Mouse (Mus musculus) midbrain, postnatal 0 days (tissue): ENCODE data around the gene Them7. TPM values are rescaled to one million over a fixed set of nuclear protein-coding genes. Genes with fewer than 3 reads are reported as not detected.

Experiments
- ATAC-seq: fragments of 200-750 bp; cut with Nextera tagmentation; 2 replicates; pipeline ENCODE4 v1.8.0; 2017; ENCODE audit warnings: moderate number of reproducible peaks, mild to moderate bottlenecking, moderate TSS enrichment, moderate library complexity; ENCODE audit not compliant: low FRiP score
- DNase-seq: peaks from one replicate; pipeline ENCODE4 v3.0.0-alpha.2; 2015; ENCODE audit warnings: low spot score
- H3K27ac ChIP-seq: fragments of 300-500 bp; sonication (generic); 2 replicates; pipeline ENCODE4 v1.5.1; 2014; ENCODE audit warnings: low read depth, mild to moderate bottlenecking, low read length, mixed read lengths
- H3K27me3 ChIP-seq: fragments of 300-500 bp; sonication (generic); 2 replicates; pipeline ENCODE4 v1.6.1; 2014; ENCODE audit warnings: low read length, control low read depth, mixed read lengths; ENCODE audit not compliant: insufficient read depth
- H3K36me3 ChIP-seq: fragments of 300-500 bp; sonication (generic); 2 replicates; pipeline ENCODE4 v1.6.1; 2014; ENCODE audit warnings: low read length, control low read depth, mixed read lengths; ENCODE audit not compliant: insufficient read depth
- H3K4me1 ChIP-seq: fragments of 300-500 bp; sonication (generic); 2 replicates; pipeline ENCODE4 v1.6.1; 2014; ENCODE audit warnings: mild to moderate bottlenecking, control low read depth, antibody characterized with exemption, low read length, mixed read lengths; ENCODE audit not compliant: insufficient read depth
- H3K4me2 ChIP-seq: fragments of 300-500 bp; sonication (generic); 2 replicates; pipeline ENCODE4 v1.6.1; 2014; ENCODE audit warnings: low read depth, mild to moderate bottlenecking, low read length, mixed read lengths; ENCODE audit not compliant: poor library complexity, severe bottlenecking
- H3K4me3 ChIP-seq: fragments of 300-500 bp; sonication (generic); 2 replicates; pipeline ENCODE4 v1.5.1; 2014; ENCODE audit warnings: low read depth, mild to moderate bottlenecking, low read length, moderate library complexity
- H3K9ac ChIP-seq: fragments of 300-500 bp; sonication (generic); replicated peaks from 2 replicates; pipeline ENCODE4 v1.6.1; 2014; ENCODE audit warnings: mild to moderate bottlenecking, low read length, moderate library complexity, mixed read lengths; ENCODE audit not compliant: poor library complexity, severe bottlenecking
- H3K9me3 ChIP-seq: fragments of 300-500 bp; sonication (generic); 2 replicates; pipeline ENCODE4 v1.6.1; 2016; ENCODE audit warnings: low read length, control low read depth
- CTCF ChIP-seq: IDR thresholded peaks from 2 replicates; pipeline ENCODE4 v1.5.1; 2016; ENCODE audit warnings: antibody characterized with exemption, mild to moderate bottlenecking
- WGBS: fragments of 180-500 bp; shearing (Covaris S2); extraction: QIAGEN DNeasy Blood & Tissue Kit; methylation state at CpG from one replicate; pipeline ENCODE4 v1.1.7; 2014; 5-methylcytosine and 5-hydroxymethylcytosine counted together
- polyA plus RNA-seq: library from polyadenylated mRNA; unstranded; fragments of >200 nt; fragmentation: Nextera tagmentation; extraction: Ambion mirVana; gene quantifications from 2 replicates; pipeline ENCODE4 v1.2.1, GENCODE M21; 2015
- total RNA-seq: library from RNA; depleted of rRNA; stranded (reverse); fragments of >200 nt; gene quantifications from 2 replicates; pipeline ENCODE4 v1.2.3, GENCODE M21; 2014

Them7 gene
- total and polyA plus RNA-seq, 2 experiments from 2014 or later: not detected

GRCm38 (mm10) chr2:105282407-105283077 is 58.4 kb downstream of the Them7 start:
- H3K36me3 ChIP-seq: no peaks in the 10 kb centered on the region
- H3K9me3 ChIP-seq: no peaks in the 10 kb centered on the region
- peak; percentile 81 for ATAC-seq
- H3K27me3 ChIP-seq: no peaks in the 10 kb centered on the region
- no peak overlapping the region for H3K4me2 ChIP-seq
- 0 out of 2 replicates have a peak overlapping the region, but pooled peaks have one; percentile 4 for H3K9ac ChIP-seq
- TF ChIP-seq CTCF: no peak
- no peaks in the 10 kb centered on the region for H3K4me1 ChIP-seq
- no peak overlapping the region for H3K4me3 ChIP-seq
- DNase-seq: peak; percentile 91
- no peak overlapping the region for H3K27ac ChIP-seq
- 33% methylated on average over 6 of the region's 6 CpGs for WGBS

- H3K4me1 ChIP-seq: no peaks in the 10 kb centered on the region
- ATAC-seq: no peak
- no peak overlapping the region for H3K4me2 ChIP-seq
- no peak for TF ChIP-seq CTCF
- H3K4me3 ChIP-seq: no peak overlapping the region
- no peak overlapping the region for H3K9ac ChIP-seq
- H3K9me3 ChIP-seq: no peaks in the 10 kb centered on the region
- DNase-seq: no peak
- H3K27ac ChIP-seq: no peak overlapping the region
- no peaks in the 10 kb centered on the region for H3K27me3 ChIP-seq
- H3K36me3 ChIP-seq: no peaks in the 10 kb centered on the region
Measured at GRCm38 (mm10) chr2:105283811-105284210, 59.7 kb downstream of the Them7 start.

DNA sequence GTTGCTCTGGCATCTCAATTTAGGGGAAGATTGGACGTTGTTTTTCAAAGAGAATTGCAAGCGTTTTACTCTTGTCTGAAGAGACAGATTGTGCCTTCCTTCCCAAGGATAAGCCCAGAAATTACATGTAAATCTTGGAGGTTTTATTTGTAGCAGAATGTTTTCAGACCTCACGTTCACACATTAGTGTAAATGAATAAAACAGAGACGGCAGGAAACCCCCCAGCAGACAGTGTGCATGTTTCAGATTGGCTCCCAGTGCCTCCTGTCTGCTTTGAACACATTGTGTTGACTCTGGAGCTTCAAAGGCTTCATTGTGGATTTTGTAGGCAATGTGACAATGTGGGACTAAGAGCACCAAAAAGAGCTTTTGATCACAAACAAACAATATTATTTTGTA is 60.7 kb downstream of the Them7 start:
- Histone ChIP-seq H3K4me3 (no peak overlapping the region), H3K36me3 (no peaks in the 10 kb centered on the region), H3K4me2 (no peak overlapping the region), H3K4me1 (no peaks in the 10 kb centered on the region), H3K9me3 (no peaks in the 10 kb centered on the region), H3K27me3 (no peaks in the 10 kb centered on the region), H3K9ac (no peak overlapping the region), H3K27ac (no peak overlapping the region)
- TF ChIP-seq CTCF: no peak
- WGBS: 50% methylated on average over 4 of the region's 4 CpGs
- ATAC-seq: no peak
- DNase-seq: no peak

GRCm38 (mm10) chr2:105295823-105296222 is 71.7 kb downstream of the Them7 start:
- ATAC-seq: no peak
- Histone ChIP-seq H3K4me3 (no peak overlapping the region), H3K4me1 (no peaks in the 10 kb centered on the region), H3K9ac (no peak overlapping the region), H3K27me3 (no peaks in the 10 kb centered on the region), H3K4me2 (no peak overlapping the region), H3K36me3 (no peaks in the 10 kb centered on the region), H3K9me3 (no peaks in the 10 kb centered on the region), H3K27ac (no peak overlapping the region)
- TF ChIP-seq CTCF: no peak
- DNase-seq: no peak
- WGBS: 14% methylated on average over 1 of the region's 1 CpGs

DNA sequence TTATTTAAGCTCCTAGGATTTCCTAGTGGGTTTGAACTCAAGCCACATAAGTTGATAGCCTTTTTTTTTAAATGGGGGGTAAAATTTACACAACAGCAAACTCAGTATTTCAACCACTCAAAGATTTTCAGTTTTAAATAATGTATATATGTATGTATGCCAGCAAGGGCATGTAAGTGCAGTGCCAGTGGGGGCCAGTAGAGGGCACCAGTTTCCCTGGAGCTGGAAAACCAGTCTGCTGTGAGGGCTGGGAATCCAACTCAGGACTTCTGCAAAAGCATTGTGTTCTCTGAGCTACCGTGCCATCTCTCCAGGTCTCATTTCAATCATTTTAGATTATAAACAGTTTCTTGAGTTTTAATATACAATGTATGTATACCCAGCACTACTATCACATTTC is 74.8 kb downstream of the Them7 start:
- H3K4me2 ChIP-seq: no peak overlapping the region
- no peak overlapping the region for H3K27ac ChIP-seq
- no peak for ATAC-seq

GRCm38 (mm10) chr2:105301082-105301481 is 77.0 kb downstream of the Them7 start:
- DNase-seq (no peak), ATAC-seq (no peak)
- H3K9me3 ChIP-seq: no peaks in the 10 kb centered on the region
- H3K4me2 ChIP-seq: no peak overlapping the region
- no peak overlapping the region for H3K9ac ChIP-seq
- H3K27ac ChIP-seq: no peak overlapping the region
- TF ChIP-seq CTCF: no peak
- no peaks in the 10 kb centered on the region for H3K4me1 ChIP-seq
- no peaks in the 10 kb centered on the region for H3K27me3 ChIP-seq
- WGBS: 97% methylated on average over 8 of the region's 8 CpGs
- no peak overlapping the region for H3K4me3 ChIP-seq
- H3K36me3 ChIP-seq: no peaks in the 10 kb centered on the region

More for the DNA sequence above, 74.8 kb downstream of the Them7 start:
- no peak; the same call in 1 of the 2 replicates for TF ChIP-seq CTCF
- H3K27me3 ChIP-seq: no peaks in the 10 kb centered on the region
- H3K4me1 ChIP-seq: no peaks in the 10 kb centered on the region
- no peak overlapping the region for H3K4me3 ChIP-seq
- WGBS: 94% methylated on average over 1 of the region's 1 CpGs
- no peak overlapping the region for H3K9ac ChIP-seq
- no peaks in the 10 kb centered on the region for H3K9me3 ChIP-seq
- DNase-seq: no peak
- H3K36me3 ChIP-seq: no peaks in the 10 kb centered on the region
